Mouse (Mus musculus): Measurements from ENCODE around the gene Gm10490. TPM values are rescaled to one million over a fixed set of nuclear protein-coding genes. Genes with fewer than 3 reads are reported as not detected.

Gene Gm10490
- polyA plus RNA-seq, 1 experiment: not detected

- H3K4me1 ChIP-seq (ENCODE audit: control insufficient read depth, insufficient read depth, low read length): peaks cover 12% of the 10 kb centered on the region; the same call in 1 of the 2 replicates
- peak overlapping the region; percentile 76 for H3K4me3 ChIP-seq (ENCODE audit: insufficient read depth, low read depth, low read length)
- H3K27ac ChIP-seq (ENCODE audit: insufficient read depth, low read depth, low read length): no peak overlapping the region
- no peaks in the 10 kb centered on the region for H3K27me3 ChIP-seq (replicated peaks; ENCODE audit: control insufficient read depth, insufficient read depth, low read length)
- DNase-seq: peak; percentile 97
- TF ChIP-seq CTCF (conservative IDR thresholded peaks at IDR 0.05; ENCODE audit: insufficient read depth, insufficient read length, low read depth, low read length): no peak
- no peak for TF ChIP-seq POLR2A (IDR thresholded peaks at IDR 0.05; ENCODE audit: low read depth, low read length)
- 1% methylated on average over 38 of the region's 38 CpGs for WGBS
- H3K36me3 ChIP-seq (ENCODE audit: control insufficient read depth, insufficient read depth, low read length): no peaks in the 10 kb centered on the region
Measured at GRCm38 (mm10) chrX:7947900-7948492, 38.7 kb downstream of the Gm10490 start.

DNA sequence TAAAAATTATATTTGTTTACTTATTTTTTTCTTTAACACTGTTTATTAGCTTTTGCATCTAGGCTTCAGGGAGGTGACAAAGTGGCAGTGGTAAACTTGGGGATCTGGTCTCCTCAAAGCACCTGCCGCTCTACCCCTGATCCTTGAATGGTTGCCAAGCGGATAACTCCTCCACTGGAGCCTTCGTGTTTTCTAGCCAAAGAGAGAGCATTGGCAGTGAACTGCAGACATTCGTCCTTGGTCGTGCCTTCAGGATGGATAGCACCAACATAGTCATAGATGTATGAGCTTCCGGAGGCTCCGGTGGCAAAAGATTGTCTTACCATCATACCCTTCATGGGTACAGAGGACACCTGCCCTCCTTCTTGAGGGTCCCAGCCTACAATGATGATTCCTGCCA lies 40.7 kb downstream of the Gm10490 start:
- no peak for DNase-seq
- Histone ChIP-seq H3K27me3 (replicated peaks; ENCODE audit: control insufficient read depth, insufficient read depth, low read length) (no peaks in the 10 kb centered on the region), H3K36me3 (ENCODE audit: control insufficient read depth, insufficient read depth, low read length) (no peaks in the 10 kb centered on the region), H3K27ac (ENCODE audit: insufficient read depth, low read depth, low read length) (no peak overlapping the region), H3K4me3 (ENCODE audit: insufficient read depth, low read depth, low read length) (no peak overlapping the region), H3K4me1 (ENCODE audit: control insufficient read depth, insufficient read depth, low read length) (peaks cover 12% of the 10 kb centered on the region; the same call in 1 of the 2 replicates)
- WGBS: 88% methylated on average over 7 of the region's 7 CpGs
- no peak for TF ChIP-seq CTCF (conservative IDR thresholded peaks at IDR 0.05; ENCODE audit: insufficient read depth, insufficient read length, low read depth, low read length)
- no peak for TF ChIP-seq POLR2A (IDR thresholded peaks at IDR 0.05; ENCODE audit: low read depth, low read length)

DNA sequence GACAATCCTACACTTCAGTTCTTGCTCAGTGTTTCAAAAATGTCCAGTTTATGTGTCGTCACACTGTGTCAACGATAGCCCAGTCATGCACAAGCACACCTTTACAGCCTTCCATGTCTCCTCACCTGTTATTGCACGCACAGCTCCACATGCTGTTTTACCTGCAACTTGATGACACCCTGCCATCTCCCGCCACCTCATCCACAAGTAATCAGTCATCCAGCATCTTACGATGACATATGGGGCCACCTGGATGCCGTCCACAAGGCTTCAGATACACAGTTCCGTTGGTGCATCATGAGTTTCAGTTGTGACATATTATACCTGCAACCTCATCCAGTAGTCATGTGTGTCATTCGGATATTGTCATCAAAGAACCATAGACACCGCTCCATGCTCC lies 49.5 kb downstream of the Gm10490 start:
- TF ChIP-seq CTCF (conservative IDR thresholded peaks at IDR 0.05; ENCODE audit: insufficient read depth, insufficient read length, low read depth, low read length): no peak
- TF ChIP-seq POLR2A (IDR thresholded peaks at IDR 0.05; ENCODE audit: low read depth, low read length): no peak
- Histone ChIP-seq H3K4me3 (ENCODE audit: insufficient read depth, low read depth, low read length) (no peak overlapping the region), H3K36me3 (ENCODE audit: control insufficient read depth, insufficient read depth, low read length) (no peaks in the 10 kb centered on the region), H3K4me1 (ENCODE audit: control insufficient read depth, insufficient read depth, low read length) (no peaks in the 10 kb centered on the region), H3K27me3 (replicated peaks; ENCODE audit: control insufficient read depth, insufficient read depth, low read length) (no peaks in the 10 kb centered on the region), H3K27ac (ENCODE audit: insufficient read depth, low read depth, low read length) (no peak overlapping the region)
- no peak for DNase-seq
- WGBS: 90% methylated on average over 9 of the region's 9 CpGs

Other genes with a start within 250 kb of the Gm10490 start
- 72.2 and 74.1 TPM in 2 replicates for gene Plp2, start 238.2 kb upstream of the Gm10490 start, polyA plus RNA-seq (2012; rRNA removed)
- 17.4 and 22.1 TPM in 2 replicates for gene Magix, start 228.3 kb upstream of the Gm10490 start, polyA plus RNA-seq (2012; rRNA removed)
- 8.2 and 10.9 TPM in 2 replicates for gene Gpkow, start 212.4 kb upstream of the Gm10490 start, polyA plus RNA-seq (2012; rRNA removed)
- 73.1 and 76.9 TPM in 2 replicates for gene Wdr45, start 195.2 kb upstream of the Gm10490 start, polyA plus RNA-seq (2012; rRNA removed)
- 0.23 and 0.28 TPM in 2 replicates for gene Gm45208, start 187.3 kb upstream of the Gm10490 start, polyA plus RNA-seq (2012; rRNA removed)
- 33.8 and 40.9 TPM in 2 replicates for gene Praf2, start 181.1 kb upstream of the Gm10490 start, polyA plus RNA-seq (2012; rRNA removed)
- gene Ccdc120, start 158.6 kb upstream of the Gm10490 start, polyA plus RNA-seq (2012; rRNA removed): 8.3 and 14.1 TPM in 2 replicates
- gene Tfe3, start 147.0 kb upstream of the Gm10490 start, polyA plus RNA-seq (2012; rRNA removed): 18.8 and 20.1 TPM in 2 replicates
- gene Gripap1, start 119.8 kb upstream of the Gm10490 start, polyA plus RNA-seq (2012; rRNA removed): 25.5 and 30.3 TPM in 2 replicates
- gene Kcnd1, start 87.3 kb upstream of the Gm10490 start, polyA plus RNA-seq (2012; rRNA removed): 0.48 and 0.53 TPM in 2 replicates
- 26.8 and 30.4 TPM in 2 replicates for gene Otud5, start 68.2 kb upstream of the Gm10490 start, polyA plus RNA-seq (2012; rRNA removed)
- 11.4 and 11.5 TPM in 2 replicates for gene Pim2, start 31.3 kb upstream of the Gm10490 start, polyA plus RNA-seq (2012; rRNA removed)
- gene Slc35a2, start 25.5 kb upstream of the Gm10490 start, polyA plus RNA-seq (2012; rRNA removed): 50.0 and 50.1 TPM in 2 replicates
- 45.7 and 58.0 TPM in 2 replicates for gene Pqbp1, start 10.3 kb upstream of the Gm10490 start, polyA plus RNA-seq (2012; rRNA removed)
- gene Timm17b, start 10.2 kb upstream of the Gm10490 start, polyA plus RNA-seq (2012; rRNA removed): 47.0 and 60.9 TPM in 2 replicates
- not detected in 2 replicates for gene Gm10491, start 1.7 kb upstream of the Gm10490 start, polyA plus RNA-seq (2012; rRNA removed)
- 0.62 and 0.91 TPM in 2 replicates for gene Pcsk1n, start 10.3 kb downstream of the Gm10490 start, polyA plus RNA-seq (2012; rRNA removed)
- gene Eras, start 19.1 kb downstream of the Gm10490 start, polyA plus RNA-seq (2012; rRNA removed): not detected in 2 replicates
- 65.1 and 86.2 TPM in 2 replicates for gene Hdac6, start 38.3 kb downstream of the Gm10490 start, polyA plus RNA-seq (2012; rRNA removed)
- 0.09 and 0.15 TPM in 2 replicates for gene Gata1, start 68.5 kb downstream of the Gm10490 start, polyA plus RNA-seq (2012; rRNA removed)
- 28.9 and 42.2 TPM in 2 replicates for gene Glod5, start 109.0 kb downstream of the Gm10490 start, polyA plus RNA-seq (2012; rRNA removed)
- 7.6 and 8.4 TPM in 2 replicates for gene Suv39h1, start 165.2 kb downstream of the Gm10490 start, polyA plus RNA-seq (2012; rRNA removed)
- gene Was, start 181.0 kb downstream of the Gm10490 start, polyA plus RNA-seq (2012; rRNA removed): 1.4 and 3.4 TPM in 2 replicates
- gene Wdr13, start 223.3 kb downstream of the Gm10490 start, polyA plus RNA-seq (2012; rRNA removed): 58.4 and 84.2 TPM in 2 replicates
- gene Rbm3, start 236.3 kb downstream of the Gm10490 start, polyA plus RNA-seq (2012; rRNA removed): 41.6 and 50.8 TPM in 2 replicates